Mouse (Mus musculus) gastrocnemius, postnatal 4 days (tissue): Measurements from ENCODE around the gene 4930469K13Rik. TPM values are rescaled to one million over a fixed set of nuclear protein-coding genes. Genes with fewer than 3 reads are reported as not detected.

ENCODE experiments used
- DNase-seq, 2 experiments: peaks; one replicate each; pipeline ENCODE4 v3.0.0; 2021 to 2022; ENCODE audit warnings: low spot score in 2 of 2, mixed read lengths in 2 of 2
- total RNA-seq, 2 experiments: library from RNA; stranded (reverse); gene quantifications; 2 replicates each; pipeline ENCODE4 v1.2.3; 2021

4930469K13Rik gene
- total RNA-seq, 2 experiments from 2014 or later = not detected

DNA sequence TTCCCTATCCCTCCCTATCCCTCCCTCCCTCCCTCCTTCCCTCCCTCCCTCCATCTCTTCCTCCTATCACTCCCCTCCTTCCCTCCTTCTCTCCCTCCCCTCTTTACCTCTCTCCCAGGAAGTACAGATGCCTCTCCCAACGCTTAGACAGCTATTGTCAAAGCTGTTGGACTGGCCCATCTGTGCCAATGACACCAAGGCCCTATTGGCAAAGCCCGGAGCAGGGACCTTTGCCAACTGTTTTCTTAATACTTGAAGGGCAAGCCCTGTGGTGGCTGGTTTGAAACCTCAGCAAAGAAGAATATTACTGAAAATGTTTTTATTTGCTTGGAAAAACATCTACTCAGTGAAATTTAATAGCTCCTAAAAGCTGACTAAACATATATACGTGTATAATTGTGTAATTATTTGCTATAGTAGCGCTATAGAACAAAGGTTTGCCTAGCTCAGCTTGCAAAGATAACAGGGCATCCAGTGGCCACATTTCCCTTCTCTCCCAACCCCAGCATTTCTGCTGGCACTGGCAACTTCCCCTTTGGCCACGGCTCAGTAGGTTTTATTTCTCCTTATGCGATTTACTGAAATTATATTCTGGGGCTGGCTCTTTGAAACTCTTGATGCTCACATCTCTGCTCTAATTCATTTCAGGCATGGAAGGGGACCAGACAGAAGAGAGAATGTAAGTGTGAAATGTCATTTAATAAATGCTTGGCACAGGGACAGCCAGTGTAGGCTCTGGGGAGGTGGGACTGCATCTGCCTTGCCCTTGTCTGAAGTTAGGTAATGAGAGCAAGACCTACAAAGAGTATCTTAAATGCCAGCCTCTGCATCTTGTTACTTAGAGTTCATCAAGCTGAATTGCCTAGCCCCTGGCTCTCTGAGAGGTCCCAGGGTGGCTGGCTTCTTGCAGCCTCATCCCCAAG, 18.6 kb downstream of the 4930469K13Rik start:
- no peak for DNase-seq

GRCm38 (mm10) chr11:34078581-34078980, 19.8 kb downstream of the 4930469K13Rik start:
- DNase-seq = no peak

DNA sequence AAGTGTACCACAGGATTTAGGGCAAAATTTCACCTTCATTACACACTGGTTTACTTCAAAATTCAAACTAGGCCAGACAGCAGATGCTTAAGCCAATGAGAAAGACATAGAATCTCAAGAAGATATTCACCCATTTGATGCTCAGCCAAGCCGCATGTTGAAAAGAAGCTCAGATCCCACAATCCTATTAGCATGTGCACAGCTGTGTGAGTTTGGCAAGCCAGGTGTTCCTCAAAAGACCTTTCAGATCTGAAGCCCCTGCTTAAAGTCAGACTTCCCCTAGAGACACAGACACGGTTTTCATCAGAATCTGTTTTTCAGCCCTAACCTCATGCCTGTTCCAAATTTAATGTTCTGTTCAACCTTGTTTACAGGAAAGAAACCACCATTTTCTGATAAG, 20.5 kb downstream of the 4930469K13Rik start:
- DNase-seq = no peak

DNA sequence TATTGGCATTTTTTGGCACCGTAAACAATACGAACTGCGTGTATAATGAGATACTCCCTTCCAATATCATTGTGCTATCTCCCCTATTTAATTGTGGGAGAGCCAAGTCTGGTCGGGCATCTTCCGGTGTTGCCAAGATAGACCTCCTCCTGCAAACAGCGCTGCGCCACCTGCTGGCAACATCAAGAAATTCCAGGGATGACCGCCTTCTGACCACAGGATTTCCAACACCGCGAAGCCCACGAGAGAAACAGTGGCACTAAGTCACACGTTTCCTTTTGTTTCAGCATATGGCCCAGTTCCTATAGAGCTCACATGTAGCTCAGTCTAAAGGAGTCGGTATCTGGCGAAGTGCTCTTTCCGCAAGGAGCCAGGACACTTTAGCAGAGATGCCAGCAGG, 24.6 kb downstream of the 4930469K13Rik start:
- DNase-seq = peak; percentile 36 to 53

GRCm38 (mm10) chr11:34072309-34072708, 26.0 kb downstream of the 4930469K13Rik start:
- no peak for DNase-seq

DNA sequence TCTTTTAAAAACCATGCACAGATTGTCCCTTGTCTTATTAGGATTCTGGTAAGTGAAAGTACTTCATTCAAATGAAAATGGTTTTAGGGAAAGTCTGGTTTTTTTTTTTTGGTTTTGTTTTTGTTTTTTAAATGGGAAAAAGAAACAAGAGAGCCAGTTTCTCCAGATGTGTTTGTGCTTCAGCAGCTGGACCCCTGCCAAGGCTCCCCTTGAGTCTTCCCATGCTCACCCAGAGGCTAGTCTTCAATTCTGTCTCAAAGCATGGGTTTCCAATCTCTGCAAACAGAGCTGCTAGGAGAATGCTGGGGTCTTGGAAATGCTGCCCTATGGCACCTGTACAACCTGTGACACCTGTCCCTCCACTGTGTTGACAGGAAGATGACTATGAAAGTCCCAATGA, 27.8 kb downstream of the 4930469K13Rik start:
- peak in 1 of 2 experiments; percentile 32 for DNase-seq

DNA sequence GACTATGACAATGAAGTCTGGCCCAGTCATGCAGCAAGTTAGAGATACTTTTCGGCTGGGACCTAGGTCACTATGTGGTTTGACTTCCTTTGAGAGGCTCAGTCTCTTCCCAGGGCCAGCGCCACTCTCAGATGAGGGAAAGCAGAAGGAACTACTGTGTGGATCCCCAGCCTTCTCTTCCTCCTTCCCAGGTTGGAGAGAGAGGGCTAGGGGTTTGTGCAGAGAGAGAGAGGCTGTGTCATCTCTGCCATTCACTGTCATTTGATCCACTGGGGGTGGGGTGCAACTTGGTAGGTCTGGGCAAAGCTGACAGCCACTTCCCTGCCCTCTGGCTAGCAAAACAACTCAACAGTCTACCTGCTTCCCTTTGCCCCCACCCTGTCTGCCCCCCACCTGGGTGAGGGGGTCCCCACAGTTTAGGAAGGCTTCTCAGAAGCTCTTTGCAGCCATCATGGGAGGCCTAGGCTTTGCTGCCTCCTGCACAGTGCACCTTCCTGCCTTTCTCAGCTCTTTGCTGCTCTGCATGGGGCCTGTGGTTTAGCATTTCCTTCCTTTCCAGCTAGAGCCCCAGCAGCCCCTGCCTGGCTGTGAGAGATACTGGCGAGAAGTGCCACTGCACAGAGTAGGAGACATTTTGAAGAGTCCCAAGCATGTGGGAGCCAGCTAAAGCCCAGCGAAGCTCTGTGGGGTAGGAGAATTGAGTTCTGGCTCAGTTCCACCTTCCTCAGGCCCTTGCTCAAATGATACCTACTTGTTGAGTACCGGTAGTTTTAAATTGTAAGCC, 34.5 kb downstream of the 4930469K13Rik start:
- DNase-seq = no peak

DNA sequence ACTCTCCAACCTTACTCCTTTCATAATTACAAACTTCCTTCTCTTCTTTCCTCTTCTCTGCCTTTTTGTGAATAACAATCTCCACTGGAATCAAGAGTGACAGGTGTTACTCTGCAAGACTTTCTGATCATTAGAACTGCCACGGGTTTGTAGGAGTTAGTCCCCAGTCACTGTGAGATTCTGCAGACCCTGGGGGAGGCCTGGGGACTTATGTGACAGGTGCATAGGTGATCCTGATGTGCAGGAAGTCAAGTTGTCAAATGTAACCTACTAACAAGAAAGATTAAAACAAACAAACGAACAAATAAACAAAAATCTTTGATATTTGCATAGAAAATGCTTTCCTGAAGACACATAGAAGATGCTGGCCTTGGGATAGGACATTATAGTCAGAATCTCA, 35.1 kb downstream of the 4930469K13Rik start:
- no peak for DNase-seq

DNA sequence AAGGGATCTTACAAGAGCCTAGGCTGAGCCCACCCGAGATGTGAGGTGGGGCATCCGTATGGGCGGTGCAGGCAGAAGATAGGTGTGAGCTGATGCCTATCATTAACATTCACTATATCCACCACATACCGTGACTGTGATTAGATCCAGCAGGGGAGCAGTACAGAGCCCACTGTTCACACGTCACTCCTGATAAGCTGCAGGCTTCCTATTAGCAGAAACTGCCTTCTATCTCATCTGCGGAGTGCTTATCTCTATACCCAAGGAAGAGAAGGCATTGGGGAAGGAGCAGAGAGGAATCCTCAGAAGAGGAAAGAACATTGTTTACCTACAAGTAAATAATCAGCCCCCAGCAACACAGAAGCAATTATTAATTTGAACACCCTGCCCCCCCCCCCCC, 36.6 kb downstream of the 4930469K13Rik start:
- DNase-seq = no peak

GRCm38 (mm10) chr11:34058960-34059359, 39.4 kb downstream of the 4930469K13Rik start:
- no peak for DNase-seq

GRCm38 (mm10) chr11:34058332-34058731, 40.0 kb downstream of the 4930469K13Rik start:
- no peak for DNase-seq

DNA sequence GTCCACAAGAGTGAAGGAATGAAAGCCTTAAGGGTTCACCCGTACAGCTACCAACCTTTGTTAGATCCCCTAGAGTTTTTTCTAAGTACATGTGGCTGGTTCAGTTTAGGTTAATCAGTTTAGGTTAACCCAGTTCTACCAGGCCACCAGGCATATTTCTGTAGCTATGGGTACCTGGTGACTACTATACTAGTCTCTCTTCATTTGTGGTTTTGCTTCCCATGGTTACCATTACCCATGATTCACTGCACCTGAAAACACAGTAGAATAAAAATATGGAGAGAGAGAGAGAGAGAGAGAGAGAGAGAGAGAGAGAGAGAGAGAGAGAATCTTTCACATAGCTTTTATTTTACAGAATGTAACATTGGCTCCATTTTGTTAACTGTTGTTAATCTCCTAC, 41.6 kb downstream of the 4930469K13Rik start:
- no peak for DNase-seq

- DNase-seq = no peak
Measured at GRCm38 (mm10) chr11:34054031-34054727, 44.2 kb downstream of the 4930469K13Rik start.

GRCm38 (mm10) chr11:34053031-34053818, 45.1 kb downstream of the 4930469K13Rik start:
- no peak for DNase-seq

DNA sequence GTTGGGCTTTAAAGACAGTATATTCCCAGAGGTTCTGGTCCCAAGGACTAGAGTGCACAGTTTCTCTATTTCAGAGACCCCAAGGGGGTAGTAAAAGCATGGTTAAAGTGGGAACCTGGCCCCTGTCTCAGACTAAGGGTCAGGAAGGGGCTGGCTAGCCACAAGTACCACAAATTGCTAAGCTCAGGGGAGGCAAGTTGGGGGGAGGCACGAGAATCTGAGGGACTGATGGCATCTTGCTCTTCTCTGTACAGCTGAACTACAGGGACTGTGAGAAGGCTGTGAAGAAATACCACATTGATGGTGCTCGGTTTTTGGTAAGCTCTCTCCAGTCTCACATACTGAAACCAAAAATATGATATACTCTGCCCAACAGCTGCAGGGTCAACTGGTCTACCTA, 47.7 kb downstream of the 4930469K13Rik start:
- DNase-seq = no peak

- DNase-seq = no peak
Measured at GRCm38 (mm10) chr11:34050063-34050462, 48.3 kb downstream of the 4930469K13Rik start.

DNA sequence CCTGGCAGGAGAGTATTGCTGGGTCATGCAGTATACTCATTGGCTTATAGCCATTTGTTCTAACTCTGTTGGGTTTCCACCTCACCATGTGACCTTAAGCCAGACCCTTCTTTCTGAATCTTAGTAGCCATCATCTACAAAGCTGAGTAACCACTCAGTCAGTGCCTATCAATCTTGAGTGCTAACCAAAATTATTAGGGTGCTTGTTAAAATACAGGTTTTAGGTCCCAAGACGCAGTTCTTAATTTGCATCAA, 49.3 kb downstream of the 4930469K13Rik start:
- DNase-seq = no peak

- no peak for DNase-seq
Measured at GRCm38 (mm10) chr11:34048375-34049124, 49.8 kb downstream of the 4930469K13Rik start.

DNA sequence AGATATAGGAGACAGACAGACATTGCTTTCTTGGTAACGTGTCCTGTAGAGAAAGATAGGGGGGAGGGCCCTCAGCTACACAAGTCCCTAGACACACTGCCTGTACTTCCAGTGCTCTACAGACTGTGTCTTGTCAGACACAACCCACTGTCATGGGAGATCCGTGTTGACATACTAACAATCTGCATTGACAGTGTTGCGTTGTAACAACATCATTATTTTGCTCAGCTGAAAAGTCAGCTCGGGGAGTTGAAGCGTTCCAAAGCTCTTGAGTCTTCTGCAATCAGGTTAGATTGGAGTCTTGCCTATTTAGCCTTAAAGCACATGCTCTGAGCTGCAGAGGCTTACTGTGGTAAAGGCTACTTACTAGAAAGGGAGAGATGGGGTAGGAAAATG, 50.8 kb downstream of the 4930469K13Rik start:
- DNase-seq = no peak
